Mouse (Mus musculus): ENCODE data around the gene Cntfr. TPM values are rescaled to one million over a fixed set of nuclear protein-coding genes. Genes with fewer than 3 reads are reported as not detected.

The Cntfr gene
- polyA plus RNA-seq, 1 experiment from 2014 or later, result 6.0 TPM

DNA sequence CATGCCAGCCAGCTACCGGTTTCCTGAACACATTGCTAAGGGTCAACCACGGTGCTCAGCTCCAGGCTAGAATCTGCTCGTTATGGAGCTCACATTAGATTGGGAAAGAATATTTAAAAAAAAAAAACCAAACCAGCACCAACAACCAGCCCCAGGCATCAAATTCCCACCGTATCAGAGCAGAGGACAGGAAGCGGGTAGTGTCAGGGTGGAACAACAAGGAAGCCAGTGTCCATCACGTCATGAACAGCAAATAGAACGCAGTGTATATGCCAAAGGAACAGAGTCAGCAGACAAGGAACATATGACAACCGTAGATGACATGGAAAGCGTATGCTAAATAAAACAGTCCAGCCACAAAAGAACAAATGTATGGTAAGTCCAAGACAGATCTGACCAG is 63.9 kb downstream of the Cntfr start:
- Histone ChIP-seq H3K27me3 (replicated peaks; ENCODE audit: control insufficient read depth, insufficient read depth, low read length) (peaks cover 4% of the 10 kb centered on the region; the same call in 1 of the 2 replicates), H3K27ac (ENCODE audit: low read depth, low read length) (no peak overlapping the region), H3K4me3 (ENCODE audit: low read depth, low read length) (no peak overlapping the region), H3K4me1 (replicated peaks; ENCODE audit: control insufficient read depth, insufficient read depth, low read length) (peaks cover 12% of the 10 kb centered on the region), H3K9ac (ENCODE audit: low read depth, low read length) (no peak overlapping the region), H3K9me3 (ENCODE audit: control insufficient read depth, low read length) (no peaks in the 10 kb centered on the region), H3K36me3 (ENCODE audit: control insufficient read depth, insufficient read depth, low read length) (no peaks in the 10 kb centered on the region; the same call in 1 of the 2 replicates), H3K4me2 (no peak overlapping the region)
- DNase-seq (ENCODE audit: low spot score) (no peak), ATAC-seq (replicated peaks; ENCODE audit: low FRiP score) (no peak)
- 62% methylated on average over 9 of the region's 9 CpGs for WGBS

DNA sequence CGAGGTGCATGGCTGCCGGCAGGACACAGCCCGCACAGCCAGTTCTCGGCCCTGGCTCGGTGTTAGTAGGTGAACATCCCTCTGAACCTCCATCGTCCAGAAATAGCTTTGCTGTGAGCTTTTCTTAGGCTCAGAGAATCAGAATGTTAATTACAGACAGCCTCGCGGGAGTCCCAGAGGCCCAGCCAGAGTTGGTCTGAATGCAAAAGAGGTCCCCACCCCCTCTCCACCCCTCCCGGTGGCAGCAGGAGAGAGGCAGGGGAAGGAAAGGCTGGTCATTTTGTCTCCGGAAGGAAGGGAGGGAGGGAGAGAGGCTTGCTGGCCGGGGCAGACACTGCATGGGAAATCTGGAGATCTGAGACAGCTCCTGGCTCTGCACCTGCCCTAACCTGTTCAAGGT is 65.5 kb downstream of the Cntfr start:
- no peaks in the 10 kb centered on the region for H3K27me3 ChIP-seq (replicated peaks; ENCODE audit: control insufficient read depth, insufficient read depth, low read length)
- no peaks in the 10 kb centered on the region; the same call in 1 of the 2 replicates for H3K36me3 ChIP-seq (ENCODE audit: control insufficient read depth, insufficient read depth, low read length)
- WGBS, result 6% methylated on average over 11 of the region's 11 CpGs
- no peak overlapping the region for H3K27ac ChIP-seq (ENCODE audit: low read depth, low read length)
- H3K9me3 ChIP-seq (ENCODE audit: control insufficient read depth, low read length), result no peaks in the 10 kb centered on the region
- H3K9ac ChIP-seq (ENCODE audit: low read depth, low read length), result no peak overlapping the region
- peaks cover 15% of the 10 kb centered on the region for H3K4me1 ChIP-seq (replicated peaks; ENCODE audit: control insufficient read depth, insufficient read depth, low read length)
- ATAC-seq (replicated peaks; ENCODE audit: low FRiP score), result no peak
- no peak overlapping the region for H3K4me3 ChIP-seq (ENCODE audit: low read depth, low read length)
- H3K4me2 ChIP-seq, result peak overlapping the region; percentile 15
- no peak for DNase-seq (ENCODE audit: low spot score)

DNA sequence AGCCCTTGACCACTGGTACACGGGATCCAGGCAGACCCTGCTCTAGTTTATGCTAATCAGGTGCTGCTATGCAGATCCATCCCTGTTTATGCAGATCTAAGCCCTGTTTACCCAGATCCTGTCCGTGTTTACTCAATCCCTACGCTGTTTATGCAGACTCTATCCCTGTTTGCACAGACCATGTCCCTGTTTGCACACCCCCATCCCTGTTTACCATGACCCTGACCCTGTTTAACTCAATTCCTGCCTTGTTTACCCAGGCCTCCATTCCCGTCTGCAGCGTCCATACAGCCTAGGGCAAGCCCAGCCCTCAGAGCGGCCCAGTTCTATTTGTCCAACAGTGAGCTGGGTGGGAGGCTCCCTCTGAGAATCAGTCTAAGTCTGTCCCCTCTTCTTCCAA is 66.7 kb downstream of the Cntfr start:
- no peaks in the 10 kb centered on the region for H3K9me3 ChIP-seq (ENCODE audit: control insufficient read depth, low read length)
- no peak overlapping the region for H3K4me2 ChIP-seq
- H3K9ac ChIP-seq (ENCODE audit: low read depth, low read length), result no peak overlapping the region
- H3K4me1 ChIP-seq (replicated peaks; ENCODE audit: control insufficient read depth, insufficient read depth, low read length), result peaks cover 17% of the 10 kb centered on the region
- ATAC-seq (replicated peaks; ENCODE audit: low FRiP score) (peak; percentile 70), DNase-seq (ENCODE audit: low spot score) (no peak)
- no peaks in the 10 kb centered on the region; the same call in 1 of the 2 replicates for H3K36me3 ChIP-seq (ENCODE audit: control insufficient read depth, insufficient read depth, low read length)
- WGBS, result 47% methylated on average over 6 of the region's 6 CpGs
- H3K27ac ChIP-seq (ENCODE audit: low read depth, low read length), result no peak overlapping the region
- H3K4me3 ChIP-seq (ENCODE audit: low read depth, low read length), result no peak overlapping the region
- no peaks in the 10 kb centered on the region for H3K27me3 ChIP-seq (replicated peaks; ENCODE audit: control insufficient read depth, insufficient read depth, low read length)

DNA sequence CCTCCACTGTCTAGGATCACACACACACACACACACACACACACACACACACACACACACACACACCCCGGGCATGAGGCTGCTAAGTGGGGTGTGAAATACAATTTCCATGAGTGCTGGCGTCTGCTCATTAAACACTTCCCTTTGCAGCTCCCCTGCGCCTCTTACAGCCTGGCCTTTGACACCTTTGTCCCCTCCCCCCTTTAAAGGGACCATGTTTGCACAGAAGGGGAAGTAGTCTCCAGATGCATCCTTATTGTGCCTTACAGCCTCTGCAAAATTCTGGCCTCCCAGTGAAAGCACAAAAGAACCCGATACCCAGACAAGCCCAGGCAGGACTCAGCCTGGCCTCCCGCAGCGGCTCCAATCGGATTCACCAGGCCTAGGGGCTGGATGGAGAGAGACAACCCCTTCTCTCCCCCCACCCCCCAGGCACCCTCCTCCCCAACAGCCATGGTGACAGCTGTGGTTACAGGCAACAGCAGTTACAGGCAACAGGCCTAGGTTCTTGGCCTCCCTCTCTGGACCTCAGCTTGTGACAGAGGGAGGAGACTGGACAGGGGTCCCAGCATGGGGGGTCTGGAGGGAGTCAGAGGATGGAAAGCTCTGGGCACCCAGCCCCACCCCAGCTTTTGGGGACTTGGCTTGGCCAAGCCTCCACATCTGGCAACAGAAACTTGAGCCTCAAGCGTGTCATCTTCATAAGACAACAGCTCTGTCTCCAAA is 68.5 kb downstream of the Cntfr start:
- DNase-seq (ENCODE audit: low spot score) (no peak), ATAC-seq (replicated peaks; ENCODE audit: low FRiP score) (no peak)
- Histone ChIP-seq H3K4me2 (no peak overlapping the region), H3K27me3 (replicated peaks; ENCODE audit: control insufficient read depth, insufficient read depth, low read length) (no peaks in the 10 kb centered on the region), H3K9me3 (ENCODE audit: control insufficient read depth, low read length) (no peaks in the 10 kb centered on the region), H3K36me3 (ENCODE audit: control insufficient read depth, insufficient read depth, low read length) (no peaks in the 10 kb centered on the region; the same call in 1 of the 2 replicates), H3K4me3 (ENCODE audit: low read depth, low read length) (no peak overlapping the region), H3K27ac (ENCODE audit: low read depth, low read length) (no peak overlapping the region; the same call in 1 of the 2 replicates), H3K4me1 (replicated peaks; ENCODE audit: control insufficient read depth, insufficient read depth, low read length) (peaks cover 17% of the 10 kb centered on the region), H3K9ac (ENCODE audit: low read depth, low read length) (no peak overlapping the region)
- WGBS, result 11% methylated on average over 8 of the region's 8 CpGs

DNA sequence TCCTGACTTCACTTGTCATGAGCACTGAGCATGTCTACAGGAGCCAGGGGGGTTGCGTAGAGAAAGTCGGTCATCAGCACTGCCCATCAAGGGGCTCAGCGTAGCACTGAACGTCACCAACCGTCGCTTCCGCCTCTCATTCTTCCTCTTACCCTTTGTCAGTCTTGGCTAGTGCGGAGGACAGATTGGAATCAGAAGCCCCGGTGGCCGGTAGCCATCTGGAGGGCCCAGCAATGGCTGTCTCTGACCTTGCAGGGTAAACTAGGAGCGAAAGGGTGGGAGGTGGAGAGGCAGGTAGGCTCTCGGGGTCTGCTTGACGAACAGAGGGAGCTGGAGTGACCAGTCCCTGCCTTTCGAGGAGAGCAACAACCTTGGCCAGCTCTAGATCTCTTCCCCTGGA is 74.8 kb downstream of the Cntfr start:
- Histone ChIP-seq H3K27me3 (replicated peaks; ENCODE audit: control insufficient read depth, insufficient read depth, low read length) (no peaks in the 10 kb centered on the region), H3K9me3 (ENCODE audit: control insufficient read depth, low read length) (no peaks in the 10 kb centered on the region), H3K4me2 (no peak overlapping the region), H3K9ac (ENCODE audit: low read depth, low read length) (no peak overlapping the region), H3K27ac (ENCODE audit: low read depth, low read length) (no peak overlapping the region), H3K4me1 (replicated peaks; ENCODE audit: control insufficient read depth, insufficient read depth, low read length) (0 out of 2 replicates have a peak, but pooled peaks cover 2% of the 10 kb centered on the region), H3K4me3 (ENCODE audit: low read depth, low read length) (no peak overlapping the region), H3K36me3 (ENCODE audit: control insufficient read depth, insufficient read depth, low read length) (no peaks in the 10 kb centered on the region)
- WGBS, result 84% methylated on average over 14 of the region's 14 CpGs
- no peak for DNase-seq (ENCODE audit: low spot score)
- ATAC-seq (replicated peaks; ENCODE audit: low FRiP score), result no peak

DNA sequence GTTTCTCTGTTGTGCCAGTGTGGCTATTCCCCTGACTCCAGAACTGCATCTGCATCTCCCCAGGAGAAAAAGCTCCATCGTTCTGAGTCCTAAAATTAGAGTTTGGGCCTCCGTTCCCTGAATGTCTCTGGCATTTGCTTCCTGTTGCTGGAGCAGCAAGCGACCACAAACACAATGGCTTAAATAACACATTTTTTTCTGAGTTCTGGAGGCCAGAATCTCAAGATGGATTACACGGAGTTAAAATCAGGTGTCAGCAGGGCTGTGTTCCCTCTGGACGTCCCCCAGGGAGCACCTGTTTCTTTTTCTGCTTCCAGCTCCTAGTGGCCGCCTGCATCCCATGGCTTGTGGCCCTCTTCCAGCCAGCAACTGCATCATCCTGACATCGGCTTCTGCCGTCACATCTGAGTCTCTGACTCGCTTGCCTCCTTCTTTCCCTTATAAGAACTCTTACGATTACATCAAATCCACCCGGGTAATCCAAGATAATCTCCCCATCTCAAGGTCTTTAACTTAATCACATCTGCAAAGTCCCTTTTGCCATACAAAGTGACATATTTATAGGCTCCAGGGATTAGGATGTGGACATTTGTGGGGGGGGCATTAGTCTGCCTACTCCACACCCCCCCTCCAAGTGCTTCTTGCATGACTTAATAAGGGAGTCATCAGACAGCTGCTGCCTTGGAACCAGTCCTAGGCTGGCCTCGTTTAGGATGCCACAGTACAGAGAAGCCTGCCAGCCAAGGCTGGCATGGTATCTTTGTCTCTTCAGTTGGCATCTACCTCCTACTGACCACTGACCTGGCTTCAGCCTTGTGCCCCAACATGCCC is 77.8 kb downstream of the Cntfr start:
- no peak overlapping the region for H3K27ac ChIP-seq (ENCODE audit: low read depth, low read length)
- DNase-seq (ENCODE audit: low spot score) (no peak), ATAC-seq (replicated peaks; ENCODE audit: low FRiP score) (no peak)
- no peak overlapping the region for H3K4me3 ChIP-seq (ENCODE audit: low read depth, low read length)
- H3K27me3 ChIP-seq (replicated peaks; ENCODE audit: control insufficient read depth, insufficient read depth, low read length), result no peaks in the 10 kb centered on the region
- H3K4me1 ChIP-seq (replicated peaks; ENCODE audit: control insufficient read depth, insufficient read depth, low read length), result no peaks in the 10 kb centered on the region
- H3K4me2 ChIP-seq, result no peak overlapping the region
- no peaks in the 10 kb centered on the region for H3K36me3 ChIP-seq (ENCODE audit: control insufficient read depth, insufficient read depth, low read length)
- WGBS, result 57% methylated on average over 12 of the region's 12 CpGs
- no peaks in the 10 kb centered on the region for H3K9me3 ChIP-seq (ENCODE audit: control insufficient read depth, low read length)
- H3K9ac ChIP-seq (ENCODE audit: low read depth, low read length), result no peak overlapping the region

- H3K4me3 ChIP-seq (ENCODE audit: low read depth, low read length), result no peak overlapping the region
- 63% methylated on average over 9 of the region's 9 CpGs for WGBS
- H3K27ac ChIP-seq (ENCODE audit: low read depth, low read length), result no peak overlapping the region
- no peak overlapping the region for H3K9ac ChIP-seq (ENCODE audit: low read depth, low read length)
- no peaks in the 10 kb centered on the region for H3K36me3 ChIP-seq (ENCODE audit: control insufficient read depth, insufficient read depth, low read length)
- no peak overlapping the region for H3K4me2 ChIP-seq
- no peaks in the 10 kb centered on the region for H3K9me3 ChIP-seq (ENCODE audit: control insufficient read depth, low read length)
- no peaks in the 10 kb centered on the region for H3K4me1 ChIP-seq (replicated peaks; ENCODE audit: control insufficient read depth, insufficient read depth, low read length)
- H3K27me3 ChIP-seq (replicated peaks; ENCODE audit: control insufficient read depth, insufficient read depth, low read length), result no peaks in the 10 kb centered on the region
- no peak for ATAC-seq (replicated peaks; ENCODE audit: low FRiP score)
- DNase-seq (ENCODE audit: low spot score), result no peak
Measured at GRCm38 (mm10) chr4:41615661-41616599, 81.0 kb downstream of the Cntfr start.

DNA sequence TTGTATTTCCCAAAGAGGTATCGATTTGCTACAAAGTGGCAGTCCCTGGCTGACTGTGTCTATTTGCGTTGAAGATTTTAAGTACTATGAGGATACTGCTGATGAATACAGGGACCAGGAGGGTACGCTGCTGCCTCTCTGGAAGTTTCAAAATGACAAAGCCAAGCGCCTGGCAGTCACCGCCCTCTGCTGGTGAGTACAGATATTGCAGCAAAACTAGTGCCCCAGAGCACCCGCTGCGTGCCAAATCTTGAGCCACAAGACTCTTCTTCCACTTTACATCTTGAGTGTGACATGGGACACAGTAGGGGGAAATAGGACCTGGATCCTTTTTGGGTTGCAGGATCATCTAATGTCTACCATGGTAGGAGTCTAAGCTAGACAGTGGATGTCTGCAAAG is 82.7 kb downstream of the Cntfr start:
- no peak overlapping the region for H3K9ac ChIP-seq (ENCODE audit: low read depth, low read length)
- ATAC-seq (replicated peaks; ENCODE audit: low FRiP score), result no peak
- no peaks in the 10 kb centered on the region for H3K9me3 ChIP-seq (ENCODE audit: control insufficient read depth, low read length)
- H3K4me3 ChIP-seq (ENCODE audit: low read depth, low read length), result no peak overlapping the region
- WGBS, result 11% methylated on average over 7 of the region's 7 CpGs
- H3K27me3 ChIP-seq (replicated peaks; ENCODE audit: control insufficient read depth, insufficient read depth, low read length), result no peaks in the 10 kb centered on the region
- H3K27ac ChIP-seq (ENCODE audit: low read depth, low read length), result no peak overlapping the region
- DNase-seq (ENCODE audit: low spot score), result peak; percentile 57
- no peaks in the 10 kb centered on the region for H3K4me1 ChIP-seq (replicated peaks; ENCODE audit: control insufficient read depth, insufficient read depth, low read length)
- no peak overlapping the region for H3K4me2 ChIP-seq
- no peaks in the 10 kb centered on the region for H3K36me3 ChIP-seq (ENCODE audit: control insufficient read depth, insufficient read depth, low read length)
